Mouse (Mus musculus) layer of hippocampus, postnatal 36 days (tissue): ENCODE results near the gene 9930104L06Rik. TPM values are rescaled to one million over a fixed set of nuclear protein-coding genes. Genes with fewer than 3 reads are reported as not detected.

ENCODE experiments used
- DNase-seq, 2 experiments: peaks; one replicate each; pipeline ENCODE4 v3.0.0; 2022
- total RNA-seq, 2 experiments: library from RNA; stranded (reverse); gene quantifications; 2 replicates each; pipeline ENCODE4 v1.2.3; 2021

The 9930104L06Rik gene
- total RNA-seq, 2 experiments from 2014 or later: 25.2 to 26.1 TPM

GRCm38 (mm10) chr4:124960940-124961339 is 24.1 kb downstream of the 9930104L06Rik start:
- DNase-seq: no peak

- DNase-seq: no peak
Measured at GRCm38 (mm10) chr4:124962576-124962975, 25.7 kb downstream of the 9930104L06Rik start.

- no peak for DNase-seq
Measured at GRCm38 (mm10) chr4:124964912-124965599, 28.2 kb downstream of the 9930104L06Rik start.

- no peak for DNase-seq
Measured at GRCm38 (mm10) chr4:124968711-124969110, 31.9 kb downstream of the 9930104L06Rik start.

GRCm38 (mm10) chr4:124969219-124969848 is 32.5 kb downstream of the 9930104L06Rik start:
- DNase-seq: no peak

- DNase-seq: no peak
Measured at GRCm38 (mm10) chr4:124970194-124970593, 33.3 kb downstream of the 9930104L06Rik start.

GRCm38 (mm10) chr4:124970677-124971076 is 33.8 kb downstream of the 9930104L06Rik start:
- DNase-seq: no peak

GRCm38 (mm10) chr4:124971094-124971493 is 34.2 kb downstream of the 9930104L06Rik start:
- no peak for DNase-seq

- no peak for DNase-seq
Measured at GRCm38 (mm10) chr4:124972316-124972715, 35.5 kb downstream of the 9930104L06Rik start.

- DNase-seq: no peak
Measured at GRCm38 (mm10) chr4:124973296-124973695, 36.4 kb downstream of the 9930104L06Rik start.

- DNase-seq: no peak
Measured at GRCm38 (mm10) chr4:124978201-124978600, 41.4 kb downstream of the 9930104L06Rik start.

- DNase-seq: no peak
Measured at GRCm38 (mm10) chr4:124983893-124984526, 47.2 kb downstream of the 9930104L06Rik start.

GRCm38 (mm10) chr4:124984871-124985670 is 48.2 kb downstream of the 9930104L06Rik start:
- DNase-seq: no peak

- DNase-seq: no peak
Measured at GRCm38 (mm10) chr4:124985671-124986602, 49.1 kb downstream of the 9930104L06Rik start, which contains the start of gene Rspo1. Gene Rspo1, plus strand, starts transcription at chr4:124986430.

GRCm38 (mm10) chr4:124986739-124987710 is 50.2 kb downstream of the 9930104L06Rik start:
- no peak for DNase-seq

GRCm38 (mm10) chr4:124987711-124988097 is 50.9 kb downstream of the 9930104L06Rik start:
- DNase-seq: no peak

GRCm38 (mm10) chr4:124988382-124988781 is 51.5 kb downstream of the 9930104L06Rik start:
- no peak for DNase-seq

GRCm38 (mm10) chr4:124989787-124990253 is 53.0 kb downstream of the 9930104L06Rik start:
- DNase-seq: no peak

- DNase-seq: no peak
Measured at GRCm38 (mm10) chr4:124990325-124990724, 53.5 kb downstream of the 9930104L06Rik start.
